ENCODE assay signal across 15 mouse cellular contexts in genomic region chr16:62407526-62408165, GRCm38 (mm10).
DNase-seq lines count a peak whose midpoint lies in the region; ATAC-seq and TF ChIP-seq lines count a peak whose summit lies in the region.
"Had no signal": no experiment of that assay in that cellular context is flagged by ENCODE, and none has a peak within 500 bp of the region (broad histone marks: within the 10 kb centered on the region; RNA-seq: fewer than 3 reads in every experiment).

No protein-coding gene starts in this region.

- no peaks in the 10 kb centered on the region for H3K9me3 ChIP-seq in heart, postnatal 0 days (replicated peaks; ENCODE audit: control insufficient read depth, low read length)
- no peaks in the 10 kb centered on the region for H3K9me3 ChIP-seq in midbrain, embryonic 16.5 days (replicated peaks; ENCODE audit: control insufficient read depth, low read length, poor library complexity, severe bottlenecking)
- no peaks in the 10 kb centered on the region for H3K9me3 ChIP-seq in midbrain, embryonic 14.5 days (ENCODE audit: control insufficient read depth, low read length)
- H3K9me3 ChIP-seq: hindbrain, embryonic 12.5 days; lung, embryonic 15.5 days; neural tube, embryonic 13.5 days had no signal

- H3K4me2 ChIP-seq in heart, postnatal 0 days (ENCODE audit: low read depth, low read length): no peak overlapping the region
- H3K4me2 ChIP-seq in midbrain, embryonic 16.5 days (ENCODE audit: low read length): no peak overlapping the region
- H3K4me2 ChIP-seq in midbrain, embryonic 14.5 days (ENCODE audit: low read length): no peak overlapping the region
- H3K4me2 ChIP-seq: hindbrain, embryonic 12.5 days; lung, embryonic 15.5 days; neural tube, embryonic 13.5 days had no signal

- no peak for TF ChIP-seq POLR2A in olfactory bulb, adult 2 months (IDR thresholded peaks at IDR 0.05; ENCODE audit: insufficient read depth, low read depth, low read length)

- H3K9ac ChIP-seq in heart, postnatal 0 days (replicated peaks; ENCODE audit: low read depth, low read length): no peak overlapping the region
- H3K9ac ChIP-seq in midbrain, embryonic 16.5 days (ENCODE audit: low read depth, low read length): no peak overlapping the region
- no peak overlapping the region for H3K9ac ChIP-seq in midbrain, embryonic 14.5 days (replicated peaks; ENCODE audit: low read length)
- H3K9ac ChIP-seq: hindbrain, embryonic 12.5 days; lung, embryonic 15.5 days; neural tube, embryonic 13.5 days had no signal

- TF ChIP-seq EP300 in heart, postnatal 0 days (IDR thresholded peaks at IDR 0.05; ENCODE audit: low read depth): no peak

- TF ChIP-seq CTCF in heart, postnatal 0 days (IDR thresholded peaks at IDR 0.05; ENCODE audit: low read depth): no peak
- no peak for TF ChIP-seq CTCF in olfactory bulb, adult 2 months (IDR thresholded peaks at IDR 0.05; ENCODE audit: insufficient read depth, low read depth, low read length)

- WGBS in heart, postnatal 0 days: 29% methylated on average over 3 of the region's 3 CpGs
- WGBS in midbrain, embryonic 16.5 days: 58% methylated on average over 3 of the region's 3 CpGs
- 80% methylated on average over 3 of the region's 3 CpGs for WGBS in midbrain, embryonic 14.5 days
- 19% methylated on average over 3 of the region's 3 CpGs for WGBS in olfactory bulb, adult 2 months

- no peaks in the 10 kb centered on the region for H3K36me3 ChIP-seq in heart, postnatal 0 days (replicated peaks; ENCODE audit: control insufficient read depth, insufficient read depth, low read length)
- no peaks in the 10 kb centered on the region for H3K36me3 ChIP-seq in midbrain, embryonic 16.5 days (ENCODE audit: control insufficient read depth, insufficient read depth, low read length)
- no peaks in the 10 kb centered on the region for H3K36me3 ChIP-seq in midbrain, embryonic 14.5 days (ENCODE audit: control insufficient read depth, insufficient read depth, low read length)
- H3K36me3 ChIP-seq: hindbrain, embryonic 12.5 days; lung, embryonic 15.5 days; neural tube, embryonic 13.5 days had no signal

- DNase-seq in cerebellum, postnatal 14 days: peak; percentile 3 to 18
- DNase-seq in cerebellum, adult 8-10 months: no peak
- peak; percentile 41 for DNase-seq in heart, postnatal 0 days (ENCODE audit: low spot score)
- DNase-seq in heart, adult 8-10 months (ENCODE audit: low spot score): no peak
- DNase-seq in midbrain, embryonic 14.5 days: no peak
- DNase-seq in neural tube, embryonic 10.5 days (ENCODE audit: extremely low spot score, low spot score): no peak
- DNase-seq: adrenal gland, adult 8-10 months; gastrocnemius, postnatal 25 days; kidney, adult 2 months; liver had no signal

- no peak overlapping the region for H3K27ac ChIP-seq in heart, postnatal 0 days (ENCODE audit: low read depth)
- no peak overlapping the region for H3K27ac ChIP-seq in midbrain, embryonic 16.5 days (ENCODE audit: low read length)
- no peak overlapping the region for H3K27ac ChIP-seq in midbrain, embryonic 14.5 days (replicated peaks; ENCODE audit: low read depth, low read length)
- peak overlapping the region; percentile 86 for H3K27ac ChIP-seq in olfactory bulb, adult 2 months (ENCODE audit: insufficient read depth, low read depth, low read length)
- H3K27ac ChIP-seq: hindbrain, embryonic 12.5 days; lung, embryonic 15.5 days; neural tube, embryonic 13.5 days had no signal

- no peaks in the 10 kb centered on the region for H3K27me3 ChIP-seq in heart, postnatal 0 days (ENCODE audit: control insufficient read depth, insufficient read depth, low read length)
- no peaks in the 10 kb centered on the region for H3K27me3 ChIP-seq in midbrain, embryonic 16.5 days (ENCODE audit: control insufficient read depth, insufficient read depth, low read depth, low read length)
- H3K27me3 ChIP-seq in midbrain, embryonic 14.5 days (ENCODE audit: control insufficient read depth, insufficient read depth, low read length): no peaks in the 10 kb centered on the region
- H3K27me3 ChIP-seq: hindbrain, embryonic 12.5 days; lung, embryonic 15.5 days; neural tube, embryonic 13.5 days had no signal

- ATAC-seq in heart, postnatal 0 days (ENCODE audit: insufficient read depth, low read depth): peak; percentile 49; the same call in 1 of the 2 replicates
- peak; percentile 79 for ATAC-seq in midbrain, embryonic 16.5 days
- no peak for ATAC-seq in midbrain, embryonic 14.5 days (ENCODE audit: low FRiP score, low TSS enrichment)

- no peaks in the 10 kb centered on the region for H3K4me1 ChIP-seq in heart, postnatal 0 days (ENCODE audit: control insufficient read depth, insufficient read depth)
- peaks cover 5% of the 10 kb centered on the region; the same call in 1 of the 2 replicates for H3K4me1 ChIP-seq in midbrain, embryonic 16.5 days (ENCODE audit: control insufficient read depth, insufficient read depth, low read length)
- no peaks in the 10 kb centered on the region for H3K4me1 ChIP-seq in midbrain, embryonic 14.5 days (ENCODE audit: control insufficient read depth, insufficient read depth, low read length)
- H3K4me1 ChIP-seq in olfactory bulb, adult 2 months (ENCODE audit: control insufficient read depth, insufficient read depth, low read length): no peaks in the 10 kb centered on the region
- H3K4me1 ChIP-seq: hindbrain, embryonic 12.5 days; lung, embryonic 15.5 days; neural tube, embryonic 13.5 days had no signal

- H3K4me3 ChIP-seq in heart, postnatal 0 days (ENCODE audit: low read depth, low read length): no peak overlapping the region
- no peak overlapping the region for H3K4me3 ChIP-seq in midbrain, embryonic 16.5 days (ENCODE audit: low read depth, low read length)
- H3K4me3 ChIP-seq in midbrain, embryonic 14.5 days (replicated peaks; ENCODE audit: low read depth, low read length): no peak overlapping the region
- H3K4me3 ChIP-seq in olfactory bulb, adult 2 months (ENCODE audit: insufficient read depth, low read depth, low read length): no peak overlapping the region
- H3K4me3 ChIP-seq: hindbrain, embryonic 12.5 days; lung, embryonic 15.5 days; neural tube, embryonic 13.5 days had no signal

Comparison
In these comparisons a context has a peak if more than half of its experiments do, and no peak if none do; other contexts are left out.
1. DNase-seq: peak in cerebellum, postnatal 14 days (2 of 2) and heart, postnatal 0 days (single experiment); none in cerebellum, adult 8-10 months (single experiment), heart, adult 8-10 months (single experiment), midbrain, embryonic 14.5 days (single experiment) and neural tube, embryonic 10.5 days (single experiment).